ENCODE assay signal across 8 mouse cellular contexts in the genomic region with DNA sequence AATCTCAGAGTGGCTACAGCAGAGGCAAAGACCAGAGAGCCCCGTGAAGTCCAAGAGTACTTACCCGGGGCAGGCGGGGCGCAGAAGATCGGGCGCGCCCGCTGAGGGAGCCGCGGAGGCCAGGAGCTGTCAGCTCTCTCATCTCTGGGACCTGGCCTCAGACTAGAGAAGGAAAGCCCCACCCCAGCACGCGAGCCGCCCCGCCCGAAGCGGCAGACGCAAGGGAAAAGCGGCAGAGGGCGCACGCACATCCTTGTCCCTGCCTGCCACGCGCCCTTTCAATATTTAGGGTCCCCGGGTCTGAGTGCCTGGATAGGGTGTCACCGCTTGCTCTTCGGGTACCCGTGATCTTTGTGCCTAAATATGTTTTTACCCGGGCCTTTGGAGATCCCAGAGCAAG. TPM values are rescaled to one million over a fixed set of nuclear protein-coding genes. Genes with fewer than 3 reads are reported as not detected.
DNase-seq lines count a peak whose midpoint lies in the region; ATAC-seq lines count a peak whose summit lies in the region.

A gene (minus strand): TSS at position 165 of the 400 bp plus-strand sequence.

- no peaks in the 10 kb centered on the region for H3K36me3 ChIP-seq in heart, embryonic 10.5 days
- H3K36me3 ChIP-seq in kidney, embryonic 14.5 days (ENCODE audit: control insufficient read depth, insufficient read depth, low read length), result no peaks in the 10 kb centered on the region
- no peaks in the 10 kb centered on the region for H3K36me3 ChIP-seq in lung, embryonic 15.5 days

- DNase-seq in layer of hippocampus, postnatal 25 days (ENCODE audit: extremely low spot score in 1 of 2, low spot score in 1 of 2), result peak; percentile 25 to 46
- no peak for DNase-seq in layer of hippocampus, adult 8-10 months (ENCODE audit: low spot score in 2 of 2)
- peak; percentile 78 for DNase-seq in embryo, embryonic 9.5 days (ENCODE audit: extremely low spot score)
- peak; percentile 86 for DNase-seq in heart, embryonic 10.5 days (ENCODE audit: low spot score)
- peak; percentile 9 for DNase-seq in ovary, postnatal 10 days (ENCODE audit: low spot score)
- DNase-seq in urinary bladder, postnatal 36 days (ENCODE audit: low spot score in 2 of 2), result peak; percentile 56 to 75

- H3K9me3 ChIP-seq in heart, embryonic 10.5 days, result no peaks in the 10 kb centered on the region
- H3K9me3 ChIP-seq in kidney, embryonic 14.5 days (ENCODE audit: control insufficient read depth, low read length), result no peaks in the 10 kb centered on the region
- no peaks in the 10 kb centered on the region for H3K9me3 ChIP-seq in lung, embryonic 15.5 days

- no peaks in the 10 kb centered on the region for H3K4me1 ChIP-seq in heart, embryonic 10.5 days
- no peaks in the 10 kb centered on the region for H3K4me1 ChIP-seq in kidney, embryonic 14.5 days (ENCODE audit: control insufficient read depth, insufficient read depth, low read length)
- H3K4me1 ChIP-seq in lung, embryonic 15.5 days, result peaks cover 5% of the 10 kb centered on the region; the same call in 1 of the 2 replicates

- no peak within 1 kb of the TSS for H3K9ac ChIP-seq in kidney, embryonic 14.5 days (ENCODE audit: low read depth, low read length)
- H3K9ac ChIP-seq in lung, embryonic 15.5 days, result no peak within 1 kb of the TSS

- 1% methylated on average over 27 of the region's 27 CpGs for WGBS in heart, embryonic 10.5 days
- 1% methylated on average over 24 of the region's 27 CpGs for WGBS in kidney, embryonic 14.5 days
- 1% methylated on average over 27 of the region's 27 CpGs for WGBS in lung, embryonic 15.5 days

- peaks cover 45% of the 10 kb centered on the region for H3K27me3 ChIP-seq in heart, embryonic 10.5 days (ENCODE audit: insufficient read depth, poor library complexity, severe bottlenecking)
- H3K27me3 ChIP-seq in kidney, embryonic 14.5 days (ENCODE audit: control insufficient read depth, insufficient read depth, low read length), result no peaks in the 10 kb centered on the region
- H3K27me3 ChIP-seq in lung, embryonic 15.5 days, result peaks cover 11% of the 10 kb centered on the region; the same call in 1 of the 2 replicates

- H3K4me2 ChIP-seq in kidney, embryonic 14.5 days (replicated peaks; ENCODE audit: low read depth, low read length), result peak within 1 kb of the TSS; percentile 41
- H3K4me2 ChIP-seq in lung, embryonic 15.5 days, result peak within 1 kb of the TSS; percentile 56

- H3K27ac ChIP-seq in heart, embryonic 10.5 days, result no peak within 1 kb of the TSS
- no peak within 1 kb of the TSS for H3K27ac ChIP-seq in kidney, embryonic 14.5 days (ENCODE audit: low read depth, low read length)
- H3K27ac ChIP-seq in lung, embryonic 15.5 days, result no peak within 1 kb of the TSS

- peak; percentile 69 for ATAC-seq in kidney, embryonic 14.5 days (ENCODE audit: low FRiP score, low TSS enrichment)
- peak; percentile 59; the same call in 1 of the 2 replicates for ATAC-seq in lung, embryonic 15.5 days (ENCODE audit: borderline replicate concordance, extremely low read depth, low FRiP score, low TSS enrichment)

- peak within 1 kb of the TSS; percentile 43 for H3K4me3 ChIP-seq in heart, embryonic 10.5 days
- H3K4me3 ChIP-seq in kidney, embryonic 14.5 days (ENCODE audit: low read length), result peak within 1 kb of the TSS; percentile 13
- H3K4me3 ChIP-seq in lung, embryonic 15.5 days, result peak within 1 kb of the TSS; percentile 18

RNA-seq across cellular contexts. Expression of the gene that starts here (rescaled TPM):
- 1 to 10 TPM in 1 of 2 experiments, under 1 TPM in 1; 0.84 to 2.2 TPM for total RNA-seq in layer of hippocampus, postnatal 25 days (2021)
- total RNA-seq in layer of hippocampus, adult 8-10 months (2022), result 1 to 10 TPM in 1 of 4 experiments, under 1 TPM in 3; 0.67 to 1.4 (median 0.81) TPM
- polyA plus RNA-seq in heart, embryonic 10.5 days (2016; fragmentation: Nextera tagmentation; extraction: Ambion mirVana), result 0.30 and 0.90 TPM in 2 replicates
- polyA plus RNA-seq in kidney, embryonic 14.5 days (2014; fragmentation: Nextera tagmentation; extraction: Ambion mirVana), result 0.39 and 0.65 TPM in 2 replicates
- polyA plus RNA-seq in lung, embryonic 15.5 days (2015; fragmentation: Nextera tagmentation; extraction: Ambion mirVana), result 0.54 and 0.87 TPM in 2 replicates

Comparison
In these comparisons a context has a peak if more than half of its experiments do, and no peak if none do; other contexts are left out.
1. DNase-seq: peak in layer of hippocampus, postnatal 25 days (2 of 2), embryo, embryonic 9.5 days (single experiment), ovary, postnatal 10 days (single experiment) and urinary bladder, postnatal 36 days (2 of 2); none in layer of hippocampus, adult 8-10 months (0 of 2).
2. Peak in DNase-seq and H3K4me3 ChIP-seq in heart, embryonic 10.5 days; RNA of the gene not detected or under 1 TPM.
3. Peak in ATAC-seq, H3K4me3 ChIP-seq and H3K4me2 ChIP-seq in kidney, embryonic 14.5 days; RNA of the gene not detected or under 1 TPM.
4. Peak in ATAC-seq, H3K4me3 ChIP-seq and H3K4me2 ChIP-seq in lung, embryonic 15.5 days; RNA of the gene not detected or under 1 TPM.
5. Peak in every context shown above with its lines, with median percentiles within 50 percentile points of each other: H3K4me3 ChIP-seq.